Mouse (Mus musculus): ENCODE measurements at regions not wholly inside any gene's neighbourhood (a gene's known extent, or its start where the extent isn't known, plus 50 kb on each side); places are given as distances from the start of the nearest gene placed in this dataset.

DNA sequence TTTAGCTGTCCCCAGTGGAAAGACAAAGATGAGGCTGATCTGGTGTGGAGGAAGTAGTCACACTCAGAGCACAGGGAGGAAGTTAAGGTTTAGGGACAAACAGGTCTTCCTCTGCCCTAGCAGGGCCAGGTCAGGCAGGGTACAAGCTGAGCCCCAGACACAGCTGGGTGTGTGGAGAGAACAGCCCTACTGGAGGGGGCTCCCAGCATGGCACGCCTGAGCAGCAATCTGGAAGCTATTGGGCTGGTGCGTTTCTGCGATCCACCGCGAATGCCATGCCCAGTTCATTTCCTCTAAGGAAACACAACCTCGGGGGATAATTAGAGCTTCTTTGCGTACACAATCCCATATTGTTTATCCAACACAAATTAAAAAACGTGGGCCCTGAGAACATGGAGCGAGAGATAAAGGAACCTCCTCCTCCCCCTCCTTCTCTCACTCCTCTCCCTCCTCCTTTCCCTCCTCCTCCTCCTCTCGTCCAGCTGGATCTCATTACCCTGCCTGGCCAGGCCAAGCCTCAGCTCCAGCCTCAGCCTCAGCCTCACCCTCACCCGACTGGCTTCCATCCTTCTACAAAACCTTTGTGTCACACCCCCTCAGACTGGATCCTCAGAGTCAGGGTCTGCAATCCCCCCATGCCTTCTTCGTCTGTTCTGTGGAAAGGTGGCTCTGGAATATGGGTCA is 81.2 kb downstream of the Pja1 start:
- Histone ChIP-seq H3K9me3 (no peaks in the 10 kb centered on the region), H3K36me3 (no peaks in the 10 kb centered on the region), H3K27ac (no peak overlapping the region), H3K4me3 (no peak overlapping the region), H3K4me2 (replicated peaks) (no peak overlapping the region), H3K4me1 (no peaks in the 10 kb centered on the region), H3K9ac (no peak overlapping the region), H3K27me3 (replicated peaks) (peaks cover 20% of the 10 kb centered on the region)
- WGBS: 65% methylated on average over 12 of the region's 12 CpGs
- ATAC-seq (ENCODE audit: low FRiP score, low read depth): no peak

DNA sequence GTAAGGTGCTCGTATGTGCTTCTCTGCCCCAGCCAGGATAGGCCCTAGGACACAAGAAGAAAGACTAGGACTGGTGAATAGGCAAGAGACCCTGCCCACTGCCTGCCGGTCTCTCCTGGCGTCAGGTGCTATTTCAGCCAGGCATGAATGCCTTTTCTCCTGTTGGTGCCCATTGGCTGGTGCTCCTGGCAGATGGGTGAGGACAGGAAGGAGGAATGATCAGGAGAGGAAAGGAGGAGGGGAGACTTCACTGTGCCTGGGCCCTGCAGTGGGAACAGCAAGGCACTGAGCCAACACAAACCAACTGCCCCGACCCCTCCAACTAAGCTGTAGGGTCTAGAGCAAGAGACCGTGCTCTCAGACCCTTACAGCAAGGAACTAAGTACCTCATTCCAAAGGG is 100.4 kb downstream of the Pja1 start:
- no peak overlapping the region for H3K4me3 ChIP-seq
- H3K36me3 ChIP-seq: no peaks in the 10 kb centered on the region
- no peaks in the 10 kb centered on the region for H3K4me1 ChIP-seq
- no peak overlapping the region for H3K9ac ChIP-seq
- peaks cover 22% of the 10 kb centered on the region for H3K27me3 ChIP-seq (replicated peaks)
- no peak overlapping the region for H3K4me2 ChIP-seq (replicated peaks)
- H3K27ac ChIP-seq: no peak overlapping the region
- no peak for ATAC-seq (ENCODE audit: low FRiP score, low read depth)
- 84% methylated on average over 5 of the region's 5 CpGs for WGBS
- no peaks in the 10 kb centered on the region for H3K9me3 ChIP-seq

DNA sequence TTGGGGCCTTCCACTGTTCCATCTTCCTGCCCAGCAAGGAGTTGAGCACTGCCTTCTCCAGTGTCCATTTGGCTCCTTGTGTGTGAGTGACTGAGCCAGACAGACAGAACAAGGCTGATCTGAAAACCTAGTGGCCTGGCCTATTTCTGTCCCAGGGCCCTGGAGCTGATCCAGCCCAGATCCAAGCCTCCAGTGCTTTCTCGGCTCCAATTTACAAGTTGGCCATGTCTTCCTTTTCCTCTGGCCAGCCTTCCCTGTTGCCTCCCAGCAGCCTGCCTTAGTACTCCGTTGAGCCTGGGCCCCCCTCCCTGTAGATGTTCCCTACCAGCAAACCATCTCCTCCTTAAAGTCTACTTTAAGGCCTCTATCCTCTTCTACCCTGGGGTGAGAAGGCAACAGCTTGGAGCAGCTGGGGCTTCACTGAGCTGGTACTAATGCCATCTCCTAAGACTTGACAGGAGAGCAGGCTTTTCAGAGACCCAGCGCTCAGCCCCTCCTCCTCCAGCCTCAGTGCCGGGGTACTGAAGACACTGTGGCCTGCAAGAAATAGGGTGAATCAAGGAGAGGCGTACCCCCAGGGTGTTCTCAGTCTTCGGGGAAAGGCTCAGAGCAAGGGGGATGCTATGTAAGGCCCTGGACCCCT is 101.7 kb downstream of the Pja1 start:
- ATAC-seq (ENCODE audit: low FRiP score, low read depth): no peak
- H3K27me3 ChIP-seq (replicated peaks): peaks cover 22% of the 10 kb centered on the region
- no peaks in the 10 kb centered on the region for H3K4me1 ChIP-seq
- H3K36me3 ChIP-seq: no peaks in the 10 kb centered on the region
- no peaks in the 10 kb centered on the region for H3K9me3 ChIP-seq
- no peak overlapping the region for H3K4me2 ChIP-seq (replicated peaks)
- H3K4me3 ChIP-seq: no peak overlapping the region
- no peak overlapping the region for H3K9ac ChIP-seq
- WGBS: 80% methylated on average over 6 of the region's 6 CpGs
- H3K27ac ChIP-seq: no peak overlapping the region

DNA sequence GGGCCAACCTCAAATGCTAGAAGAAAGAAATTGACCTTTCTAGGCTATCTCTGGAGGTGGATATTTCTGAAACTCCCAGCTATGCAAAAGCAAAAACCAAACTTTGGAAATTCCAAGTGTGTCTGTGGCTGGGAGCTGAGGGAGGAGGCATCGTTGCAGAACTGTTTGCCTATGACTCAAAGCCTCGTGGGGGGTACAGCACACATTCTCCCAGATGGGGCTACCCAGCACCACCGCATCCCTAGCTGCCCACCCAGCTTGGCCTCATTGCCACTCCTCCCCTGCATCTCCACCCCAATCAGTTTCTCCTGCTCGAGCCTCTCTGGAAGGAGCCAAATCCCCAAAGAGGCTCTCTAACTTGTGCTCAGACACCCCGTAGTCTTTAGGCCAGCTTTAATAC is 107.0 kb downstream of the Pja1 start:
- 75% methylated on average over 5 of the region's 5 CpGs for WGBS

DNA sequence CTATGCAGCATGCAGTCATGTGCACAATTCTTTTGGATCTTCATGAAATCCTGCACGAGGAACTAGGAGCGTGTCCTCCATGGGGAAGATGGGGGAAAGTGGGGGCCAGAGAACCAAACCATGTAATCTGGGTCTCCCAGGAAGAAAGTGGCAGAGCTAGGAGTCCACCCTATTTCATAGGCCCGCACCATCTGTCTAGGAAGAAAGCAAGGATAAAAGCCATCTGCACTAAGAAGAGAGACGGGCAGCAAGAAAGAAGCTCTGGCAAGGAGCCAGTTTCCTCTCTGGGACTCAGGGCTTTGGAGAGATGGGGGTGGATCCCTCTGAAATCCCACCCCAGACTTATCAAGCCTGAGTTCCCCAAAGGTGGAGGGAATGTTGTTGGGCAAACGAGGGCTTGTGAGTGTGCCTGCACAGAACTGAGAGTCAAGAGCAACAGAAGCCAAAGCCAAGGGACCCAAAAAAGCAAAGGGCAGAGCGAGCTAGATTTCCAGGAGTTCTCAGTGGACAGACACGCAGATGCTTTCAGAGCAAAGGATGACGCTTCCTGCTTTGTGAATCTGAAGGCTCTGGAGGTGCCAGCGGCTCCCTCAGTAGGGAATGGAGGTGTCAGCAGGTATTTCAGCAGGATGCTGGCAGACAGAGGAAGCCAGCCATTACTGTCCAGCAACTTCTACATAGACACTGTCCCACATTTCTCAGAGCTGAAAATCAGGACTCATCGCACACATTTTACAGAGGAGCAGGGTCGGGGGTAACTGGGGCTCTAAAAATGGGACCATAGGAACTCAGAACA is 110.8 kb downstream of the Pja1 start:
- no peak overlapping the region for H3K4me3 ChIP-seq
- H3K9me3 ChIP-seq: no peaks in the 10 kb centered on the region
- ATAC-seq (ENCODE audit: low FRiP score, low read depth): no peak
- no peak overlapping the region for H3K4me2 ChIP-seq (replicated peaks)
- no peaks in the 10 kb centered on the region for H3K36me3 ChIP-seq
- no peak overlapping the region for H3K9ac ChIP-seq
- no peak overlapping the region for H3K27ac ChIP-seq
- no peaks in the 10 kb centered on the region for H3K4me1 ChIP-seq
- 68% methylated on average over 11 of the region's 11 CpGs for WGBS
- peaks cover 4% of the 10 kb centered on the region; the same call in 1 of the 2 replicates for H3K27me3 ChIP-seq (replicated peaks)

More for the DNA sequence above, 107.0 kb downstream of the Pja1 start:
- Histone ChIP-seq H3K4me2 (replicated peaks) (no peak overlapping the region), H3K9me3 (no peaks in the 10 kb centered on the region), H3K9ac (no peak overlapping the region), H3K4me1 (no peaks in the 10 kb centered on the region), H3K4me3 (no peak overlapping the region), H3K27me3 (replicated peaks) (peaks cover 8% of the 10 kb centered on the region; the same call in 1 of the 2 replicates), H3K36me3 (no peaks in the 10 kb centered on the region), H3K27ac (no peak overlapping the region)
- ATAC-seq (ENCODE audit: low FRiP score, low read depth): no peak

DNA sequence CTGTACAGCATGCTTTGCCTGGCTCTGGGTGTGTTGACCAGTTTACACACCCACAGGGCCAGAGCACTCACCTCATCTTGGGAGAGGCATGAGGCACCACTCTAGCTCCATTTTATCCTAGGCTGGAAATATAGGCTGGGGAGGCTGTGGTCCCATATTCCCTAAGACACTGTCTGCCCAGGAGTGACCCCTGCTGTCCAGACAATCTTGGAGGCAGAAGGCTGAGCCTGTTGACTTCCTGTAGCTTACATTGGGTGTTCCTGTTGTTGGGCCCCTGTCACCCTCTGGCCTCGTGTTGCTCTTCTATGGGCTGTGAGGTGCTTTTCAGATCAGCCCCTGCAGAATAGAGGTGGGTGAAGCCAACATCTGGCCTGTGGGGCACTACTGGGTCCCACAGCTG is 112.3 kb downstream of the Pja1 start:
- H3K4me2 ChIP-seq (replicated peaks): no peak overlapping the region
- H3K27me3 ChIP-seq (replicated peaks): 0 out of 2 replicates have a peak, but pooled peaks cover 4% of the 10 kb centered on the region
- no peak overlapping the region for H3K9ac ChIP-seq
- H3K9me3 ChIP-seq: no peaks in the 10 kb centered on the region
- no peaks in the 10 kb centered on the region for H3K4me1 ChIP-seq
- ATAC-seq (ENCODE audit: low FRiP score, low read depth): no peak
- WGBS: 67% methylated on average over 1 of the region's 1 CpGs
- H3K36me3 ChIP-seq: no peaks in the 10 kb centered on the region
- H3K27ac ChIP-seq: no peak overlapping the region
- no peak overlapping the region for H3K4me3 ChIP-seq

DNA sequence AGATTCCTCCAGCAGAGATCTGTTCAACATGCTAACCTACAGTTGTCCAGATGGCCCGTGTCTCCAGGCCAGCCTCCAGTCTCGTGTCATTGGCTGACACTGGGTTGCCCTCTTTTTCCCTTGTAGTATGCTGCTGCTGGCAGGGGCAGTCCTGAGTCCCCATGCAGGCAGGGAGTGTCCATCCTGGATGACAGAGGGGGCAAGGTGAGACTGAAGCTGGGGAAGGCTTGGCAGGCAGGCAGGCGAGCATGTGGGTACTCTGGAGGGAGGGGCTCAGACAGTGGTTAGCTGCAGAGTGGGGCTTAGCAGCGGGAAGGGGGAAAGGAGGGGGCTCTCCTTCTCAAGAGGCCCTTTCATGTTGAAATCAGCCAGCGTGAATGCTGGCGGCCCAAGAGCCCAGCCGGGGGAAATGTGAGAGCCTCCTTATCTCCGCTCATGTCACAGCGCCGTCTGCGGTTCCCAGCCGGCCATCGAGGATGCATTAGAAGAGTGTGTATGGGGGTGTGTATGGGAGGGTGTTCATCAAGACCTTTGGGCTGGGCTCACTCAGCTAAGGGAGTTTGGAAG is 112.9 kb downstream of the Pja1 start:
- Histone ChIP-seq H3K4me3 (no peak overlapping the region), H3K9me3 (no peaks in the 10 kb centered on the region), H3K4me1 (no peaks in the 10 kb centered on the region), H3K27ac (no peak overlapping the region), H3K9ac (no peak overlapping the region), H3K4me2 (replicated peaks) (no peak overlapping the region), H3K27me3 (replicated peaks) (0 out of 2 replicates have a peak, but pooled peaks cover 8% of the 10 kb centered on the region), H3K36me3 (no peaks in the 10 kb centered on the region)
- 28% methylated on average over 13 of the region's 13 CpGs for WGBS
- no peak; the same call in 1 of the 2 replicates for ATAC-seq (ENCODE audit: low FRiP score, low read depth)

DNA sequence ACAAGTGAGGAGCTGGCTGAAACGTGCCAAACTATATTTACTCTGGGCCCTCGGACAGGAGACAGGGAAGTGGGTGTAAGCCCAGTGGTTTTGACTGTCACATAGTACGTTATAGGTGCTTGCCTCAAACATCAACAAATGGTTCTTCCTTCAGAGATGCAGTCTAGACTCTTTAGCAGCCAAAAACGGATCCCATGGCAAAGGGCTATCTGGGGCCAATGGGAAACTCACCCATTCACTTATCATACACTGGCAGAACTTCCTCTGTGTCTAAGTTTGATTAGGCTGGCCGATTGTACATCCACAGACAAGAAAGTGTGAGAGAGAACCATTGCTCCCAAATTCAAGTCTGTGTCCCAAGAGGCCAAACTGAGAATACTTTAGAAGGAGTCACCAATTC is 115.9 kb downstream of the Pja1 start:
- Histone ChIP-seq H3K4me3 (no peak overlapping the region), H3K4me2 (replicated peaks) (no peak overlapping the region), H3K36me3 (no peaks in the 10 kb centered on the region), H3K27me3 (replicated peaks) (0 out of 2 replicates have a peak, but pooled peaks cover 12% of the 10 kb centered on the region), H3K4me1 (no peaks in the 10 kb centered on the region), H3K27ac (no peak overlapping the region), H3K9ac (no peak overlapping the region), H3K9me3 (no peaks in the 10 kb centered on the region)
- 78% methylated on average over 5 of the region's 5 CpGs for WGBS
- ATAC-seq (ENCODE audit: low FRiP score, low read depth): no peak

DNA sequence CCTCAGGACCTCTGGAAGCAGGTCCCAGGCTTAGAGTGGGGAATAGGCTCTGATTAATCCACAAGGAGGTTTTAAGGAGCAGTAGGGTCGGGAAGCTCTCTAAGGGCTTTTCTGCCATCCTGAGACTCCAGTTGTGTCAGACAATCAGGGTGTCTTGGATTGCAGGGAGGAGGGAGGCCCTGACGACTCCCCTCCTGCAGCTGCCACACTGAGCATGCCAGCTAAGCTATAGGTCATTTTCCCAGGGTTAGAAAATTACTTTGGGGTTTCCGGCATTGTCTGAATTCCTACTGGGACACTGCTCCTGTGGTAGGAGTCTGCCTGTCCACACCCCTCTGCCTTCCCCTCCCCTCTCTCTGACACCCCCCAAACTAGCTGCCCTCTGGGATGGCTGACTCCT is 120.8 kb downstream of the Pja1 start:
- Histone ChIP-seq H3K9ac (no peak overlapping the region), H3K9me3 (no peaks in the 10 kb centered on the region), H3K36me3 (no peaks in the 10 kb centered on the region), H3K27ac (no peak overlapping the region), H3K4me2 (replicated peaks) (no peak overlapping the region), H3K27me3 (replicated peaks) (0 out of 2 replicates have a peak, but pooled peaks cover 15% of the 10 kb centered on the region), H3K4me3 (no peak overlapping the region), H3K4me1 (no peaks in the 10 kb centered on the region)
- 49% methylated on average over 3 of the region's 3 CpGs for WGBS
- no peak for ATAC-seq (ENCODE audit: low FRiP score, low read depth)

DNA sequence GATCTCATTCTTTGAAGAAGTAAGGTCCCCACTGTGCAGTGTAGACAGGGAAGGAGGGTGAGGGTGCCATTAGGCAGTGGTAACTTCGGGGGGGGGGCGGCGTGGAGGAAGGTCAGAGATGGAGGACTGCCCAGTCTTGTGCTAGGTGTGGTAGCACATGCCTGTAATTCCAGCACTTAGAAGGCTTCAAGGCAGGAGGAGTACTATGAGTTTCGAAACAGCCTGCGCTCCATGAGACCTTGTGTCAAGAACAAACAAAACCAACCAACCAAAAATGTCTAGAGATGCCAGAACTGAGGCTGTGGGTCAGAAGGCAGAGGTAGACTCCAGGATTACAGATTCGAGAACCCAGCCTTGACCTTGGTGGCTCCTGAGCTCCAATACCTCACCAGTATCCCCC is 130.8 kb downstream of the Pja1 start:
- Histone ChIP-seq H3K36me3 (no peaks in the 10 kb centered on the region), H3K27ac (no peak overlapping the region), H3K9ac (no peak overlapping the region), H3K27me3 (replicated peaks) (no peaks in the 10 kb centered on the region; the same call in 1 of the 2 replicates), H3K4me1 (no peaks in the 10 kb centered on the region; the same call in 1 of the 2 replicates), H3K4me2 (replicated peaks) (no peak overlapping the region), H3K9me3 (no peaks in the 10 kb centered on the region), H3K4me3 (no peak overlapping the region)
- 88% methylated on average over 6 of the region's 6 CpGs for WGBS
- ATAC-seq (ENCODE audit: low FRiP score, low read depth): no peak

DNA sequence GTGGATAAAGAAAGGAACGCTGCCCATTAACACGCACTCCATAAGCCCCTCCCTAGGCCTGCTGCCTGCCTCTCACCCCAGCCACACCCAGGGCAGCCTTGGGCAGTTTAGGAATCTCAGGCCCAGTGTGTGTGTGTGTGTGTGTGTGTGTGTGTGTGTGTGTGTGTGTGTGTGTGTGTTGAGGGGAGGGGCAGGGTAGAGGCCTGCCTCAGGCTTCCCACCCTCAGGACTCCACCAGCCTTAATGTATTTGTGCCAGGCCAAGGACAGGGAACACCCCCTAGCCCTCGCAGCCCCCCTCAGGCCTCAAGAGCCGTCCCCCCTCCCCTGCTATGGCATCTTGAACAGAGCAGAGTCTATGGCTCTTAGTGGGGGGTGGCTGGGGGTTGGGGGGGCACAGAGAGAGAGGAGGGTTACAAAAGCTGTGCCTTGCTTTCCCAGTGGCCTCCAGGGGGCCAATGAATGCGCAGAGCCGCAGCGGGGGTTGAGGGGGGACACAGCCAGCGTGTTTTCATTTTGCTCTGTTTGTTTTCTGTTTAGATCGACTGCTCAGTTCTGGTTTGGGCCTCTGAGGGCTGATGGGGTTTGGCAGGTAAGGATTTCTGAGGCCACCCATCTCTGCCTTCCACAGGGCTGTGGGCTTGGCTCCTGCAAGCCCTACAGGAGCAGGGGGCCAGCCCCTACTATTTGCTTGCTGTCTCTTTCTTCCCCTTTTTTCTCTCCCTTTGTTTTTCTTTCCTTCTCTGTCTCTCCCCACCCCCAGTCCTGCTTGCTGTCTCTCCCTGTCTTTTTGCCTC is 131.8 kb downstream of the Pja1 start:
- H3K4me2 ChIP-seq (replicated peaks): 0 out of 2 replicates have a peak overlapping the region, but pooled peaks have one; percentile 9
- H3K4me1 ChIP-seq: no peaks in the 10 kb centered on the region; the same call in 1 of the 2 replicates
- 0 out of 2 replicates have a peak overlapping the region, but pooled peaks have one; percentile 3 for H3K9ac ChIP-seq
- H3K4me3 ChIP-seq: no peak overlapping the region
- peak; percentile 61 for ATAC-seq (ENCODE audit: low FRiP score, low read depth)
- WGBS: 36% methylated on average over 7 of the region's 9 CpGs
- no peaks in the 10 kb centered on the region; the same call in 1 of the 2 replicates for H3K27me3 ChIP-seq (replicated peaks)
- H3K9me3 ChIP-seq: no peaks in the 10 kb centered on the region
- H3K27ac ChIP-seq: no peak overlapping the region
- no peaks in the 10 kb centered on the region for H3K36me3 ChIP-seq

Measured in neural tube, embryonic 12.5 days (tissue).